Mouse (Mus musculus): ENCODE results near the gene Flt3.

DNA sequence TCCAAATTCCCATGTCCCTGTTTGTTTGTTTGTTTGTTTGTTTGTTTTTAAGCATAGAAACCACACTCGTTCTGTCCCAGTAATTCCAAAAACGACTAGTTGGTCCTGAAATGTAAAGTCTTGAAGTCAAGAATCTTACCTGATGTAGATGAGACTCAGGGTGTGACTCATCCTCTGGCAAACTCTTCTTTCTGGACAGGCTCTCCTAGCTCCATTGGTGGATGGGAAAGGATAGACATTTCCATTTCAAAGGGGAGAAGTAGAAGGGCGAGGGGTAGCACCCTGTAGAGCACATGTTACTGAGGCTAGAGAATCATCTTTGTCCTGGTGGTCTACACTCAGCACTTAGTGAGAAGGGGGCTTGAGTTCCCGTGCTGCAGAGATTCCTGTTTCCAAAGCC, 42.5 kb upstream of the Flt3 start:
- TF ChIP-seq GATA1 (IDR thresholded peaks at IDR 0.05; ENCODE audit: low read depth, low read length) (no peak), MYC (IDR thresholded peaks at IDR 0.05; ENCODE audit: low read depth, low read length) (no peak), POLR2A (IDR thresholded peaks at IDR 0.05; ENCODE audit: control insufficient read depth in 1 of 2, insufficient read depth in 1 of 2, low read depth in 1 of 2, low read length in 2 of 2, poor library complexity in 1 of 2) (no peak), HCFC1 (IDR thresholded peaks at IDR 0.05; ENCODE audit: low read depth, low read length) (no peak), EP300 (IDR thresholded peaks at IDR 0.05; ENCODE audit: low read depth in 1 of 2, low read length in 2 of 2) (no peak), E2F4 (IDR thresholded peaks at IDR 0.05; ENCODE audit: borderline replicate concordance, low read depth, low read length) (no peak), CTCF (IDR thresholded peaks at IDR 0.05 in 2 of 3, conservative IDR thresholded peaks at IDR 0.05 in 1 of 3; ENCODE audit: control insufficient read depth in 1 of 3, insufficient read depth in 1 of 3, low read depth in 2 of 3, low read length in 3 of 3, poor library complexity in 1 of 3, severe bottlenecking in 1 of 3) (no peak), ELF1 (IDR thresholded peaks at IDR 0.05; ENCODE audit: low read depth, low read length) (no peak), USF1 (IDR thresholded peaks at IDR 0.05; ENCODE audit: low read depth, low read length) (no peak)

Measured in MEL (cell line).